Mouse (Mus musculus) adrenal gland (tissue): ENCODE results near the gene AI413582.

Experiments
- intact Hi-C: fragments of 180-260 bp; cut with DNase I; formaldehyde crosslinking; loops from one replicate; pipeline ENCODE4 v1.15.1; 2025

The AI413582 gene

DNA sequence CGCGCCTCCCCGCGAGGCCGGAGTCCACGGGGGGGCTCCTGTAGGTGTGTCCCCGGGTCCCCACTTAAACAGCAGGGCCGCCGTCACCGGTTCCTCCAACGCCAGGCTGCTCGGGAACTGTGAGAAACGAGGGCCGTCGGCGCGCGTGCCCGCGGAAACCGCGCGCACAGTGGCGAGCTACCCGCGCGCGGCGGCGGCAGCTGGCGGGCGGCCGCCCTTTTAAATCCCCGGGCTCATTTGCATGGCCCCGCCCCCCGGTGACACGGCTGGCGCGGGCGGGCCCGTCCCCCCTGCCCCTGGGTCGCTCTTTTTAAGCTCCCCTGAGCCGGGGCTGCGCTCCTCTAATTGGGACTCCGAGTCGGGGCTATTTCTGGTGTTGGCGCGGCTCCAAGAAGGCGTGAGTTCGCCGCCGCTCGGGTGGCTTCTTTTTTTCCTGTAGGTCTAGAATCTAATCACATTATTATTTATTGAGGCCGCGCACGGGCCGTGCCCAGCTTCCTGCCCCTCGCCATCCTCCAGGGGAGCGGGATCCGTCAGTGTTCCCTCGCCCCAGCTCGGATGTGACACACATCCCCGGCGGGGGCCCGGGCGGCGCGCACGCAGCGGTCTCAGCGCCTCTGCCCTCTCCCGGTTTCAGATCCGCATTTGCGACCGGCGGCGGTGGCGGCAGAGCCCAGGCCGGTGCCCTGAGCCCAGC lies 9.1 kb downstream of the AI413582 start, which contains the start of gene Hmga1:
Gene Hmga1 (plus strand): TSS at position 183 of the 697 bp plus-strand sequence.
- intact Hi-C loops = no loop called here

DNA sequence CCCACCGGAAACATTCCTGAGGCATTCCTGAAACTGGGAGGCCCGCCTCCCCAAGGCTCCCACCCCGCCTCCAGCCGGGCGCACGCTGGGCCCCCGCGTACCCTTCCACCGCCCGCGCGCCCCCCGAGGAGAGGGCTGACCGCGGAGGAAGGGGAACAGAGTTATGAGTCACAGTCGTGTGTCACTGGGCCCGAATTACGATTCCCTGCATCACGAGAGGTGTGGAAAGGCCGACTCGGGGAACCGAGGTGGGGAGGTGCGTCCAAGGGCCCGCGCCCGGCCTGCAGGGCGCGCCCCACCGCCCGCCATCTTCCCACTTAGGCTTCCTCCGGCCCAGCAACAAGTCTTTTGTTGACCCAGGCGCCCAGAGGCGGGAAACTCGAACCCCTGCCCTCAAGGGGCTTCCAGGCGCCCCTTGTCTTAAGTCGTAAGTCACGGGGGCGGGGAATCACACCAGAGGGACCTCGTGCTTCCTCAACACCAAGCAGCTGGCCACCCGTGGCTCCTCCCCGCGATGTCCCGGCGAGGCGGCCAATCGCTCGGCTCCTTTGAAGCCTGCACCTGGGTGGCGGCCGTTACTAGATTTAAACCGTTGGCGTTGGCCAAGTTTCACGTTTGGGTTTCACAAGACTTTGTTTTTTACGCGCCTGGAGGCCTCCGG lies 9.9 kb downstream of the AI413582 start:
- intact Hi-C loops = no loop called here

DNA sequence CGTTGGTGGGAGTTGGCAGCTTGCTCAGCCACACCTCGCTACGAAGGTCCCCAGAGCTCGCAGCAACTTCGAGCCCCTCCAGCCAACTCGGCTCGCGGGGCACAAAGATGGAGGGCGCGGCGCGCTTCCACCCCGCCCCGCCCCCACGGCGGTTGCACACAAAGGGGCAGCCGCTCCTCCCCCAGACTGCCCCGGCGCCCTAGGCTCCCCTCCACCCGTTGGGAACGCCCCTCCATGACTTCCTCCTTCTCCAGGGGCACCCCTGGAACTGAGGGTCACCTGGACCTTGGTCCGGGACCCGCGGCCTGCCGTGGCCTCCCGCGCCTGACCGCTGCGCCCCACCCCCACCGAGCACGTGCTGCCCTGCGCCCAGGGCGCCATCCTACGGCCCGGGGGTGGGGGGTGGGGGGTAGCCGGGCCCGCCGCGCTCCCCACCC lies 10.5 kb downstream of the AI413582 start:
- intact Hi-C loops = no loop called here

DNA sequence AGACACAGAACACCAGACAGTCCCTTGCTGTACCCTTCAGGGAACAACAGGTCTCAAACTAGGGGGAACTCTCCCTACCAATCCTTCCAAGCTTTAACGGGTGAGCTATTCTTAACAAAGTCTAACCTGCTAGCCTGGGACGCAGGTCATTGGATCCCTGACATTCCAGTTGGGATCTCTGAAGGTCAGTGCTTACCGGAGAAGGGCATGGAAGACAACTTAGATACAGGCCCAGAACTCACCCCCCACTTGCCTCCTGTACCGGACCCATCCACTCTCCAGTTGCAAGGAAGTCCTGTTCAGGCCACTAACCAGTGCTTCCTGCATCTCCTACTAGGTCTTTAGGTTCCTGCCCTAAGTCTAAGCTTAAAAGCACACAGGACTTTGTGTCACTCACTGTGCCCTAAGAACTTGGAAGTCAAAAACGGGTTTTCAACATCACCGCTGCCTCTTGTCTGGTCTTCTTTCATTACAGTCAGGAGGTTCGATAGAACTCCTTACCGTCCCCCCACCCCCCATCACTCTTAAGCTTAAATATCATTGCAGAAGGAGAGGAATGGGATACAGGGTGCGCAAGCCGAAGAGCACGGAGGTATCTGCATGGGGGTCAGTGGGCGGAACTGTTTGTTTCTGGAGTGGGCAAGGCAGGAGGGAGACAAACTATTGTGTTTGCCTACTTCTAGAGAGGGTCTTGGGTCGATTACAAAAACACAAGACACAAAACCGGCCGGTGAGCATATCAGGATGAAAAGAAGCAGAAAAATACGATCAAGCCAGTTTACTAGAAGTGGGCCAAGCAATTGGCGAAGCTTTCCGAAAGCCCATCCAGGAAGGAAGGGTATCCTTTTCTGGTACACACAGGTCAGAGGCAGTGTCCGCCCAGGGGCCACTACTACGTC lies 11.2 kb downstream of the AI413582 start:
- intact Hi-C loops = loop anchor here (5.0 kb wide), 1 partner anchor 78 kb away; no protein-coding TSS in a partner anchor

DNA sequence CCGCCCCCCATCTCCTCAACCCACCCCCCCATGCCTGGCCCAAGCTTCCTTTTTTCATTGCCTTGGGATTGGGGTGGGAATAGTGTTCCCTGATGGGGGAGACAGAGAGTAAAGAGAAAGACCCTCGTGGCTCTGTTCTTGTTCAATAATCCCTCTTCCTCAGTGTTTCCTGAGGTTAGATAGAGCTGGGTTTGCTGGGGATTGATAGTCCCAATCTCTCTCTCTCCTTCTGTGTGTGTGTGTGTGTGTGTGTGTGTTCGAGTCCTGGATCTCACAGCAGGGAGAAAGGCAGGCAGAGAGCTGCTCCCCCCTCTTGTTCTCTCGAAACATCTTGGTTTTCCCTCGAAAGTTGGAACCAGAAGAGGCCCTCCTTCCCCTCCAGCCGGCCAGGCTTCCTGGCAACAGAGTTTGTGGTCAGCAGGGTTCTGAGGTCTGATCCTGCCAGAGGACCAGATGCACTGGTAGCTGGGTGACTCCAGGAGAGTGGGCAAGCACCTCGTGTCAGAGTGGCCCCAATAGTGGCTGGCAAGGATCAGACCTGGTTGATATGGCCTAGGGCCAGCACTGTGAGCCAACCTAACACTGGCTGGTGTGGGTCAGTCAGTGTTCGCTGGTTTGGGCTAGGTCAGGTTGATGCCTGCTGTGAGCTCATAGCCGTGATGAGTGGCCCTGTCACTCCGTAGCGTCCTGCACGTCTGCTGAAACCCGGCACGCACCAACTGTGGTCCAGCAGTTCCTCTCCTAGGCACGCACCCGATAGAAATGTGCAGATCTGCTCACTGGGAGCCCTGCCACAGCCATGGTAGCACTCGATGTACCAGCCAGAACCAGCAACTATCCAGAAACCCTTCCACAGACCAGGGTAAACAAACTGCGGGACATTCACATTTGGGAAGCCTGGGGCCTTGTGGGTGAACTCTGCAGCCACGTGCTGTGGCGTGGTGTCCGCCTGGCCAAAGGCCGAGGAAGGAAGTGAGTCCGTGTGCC lies 13.0 kb downstream of the AI413582 start:
- intact Hi-C loops = loop anchor here (5.0 kb wide), 1 partner anchor 80 kb away; no protein-coding TSS in a partner anchor

DNA sequence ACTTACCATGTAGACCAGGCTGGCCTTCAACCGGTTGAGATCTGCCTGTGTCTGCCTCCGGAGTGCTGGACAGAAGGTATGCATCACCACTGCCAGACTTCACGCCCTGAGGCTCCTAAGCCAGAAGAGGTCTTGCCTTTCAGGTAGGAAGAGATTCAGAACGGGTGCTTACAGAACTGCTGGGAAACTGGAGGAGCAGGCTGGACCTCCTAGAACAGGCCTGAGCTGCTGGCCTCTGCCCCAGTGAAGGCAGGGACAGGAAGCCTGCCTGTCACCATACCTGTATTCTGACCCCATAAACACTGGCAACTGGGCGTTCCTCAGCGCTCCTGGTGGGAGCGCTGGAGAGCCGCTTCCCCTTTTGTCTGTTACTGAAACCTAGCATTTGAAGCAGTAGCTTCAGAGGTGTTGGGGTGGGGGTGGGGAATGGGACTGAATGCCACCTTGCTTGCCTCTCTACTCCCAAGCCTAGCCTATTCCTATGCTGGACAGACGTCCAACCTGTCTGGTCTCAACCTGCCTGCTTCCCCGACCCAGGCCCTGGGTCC lies 14.1 kb downstream of the AI413582 start:
- intact Hi-C loops = loop anchor here (5.0 kb wide), 1 partner anchor 81 kb away; no protein-coding TSS in a partner anchor

DNA sequence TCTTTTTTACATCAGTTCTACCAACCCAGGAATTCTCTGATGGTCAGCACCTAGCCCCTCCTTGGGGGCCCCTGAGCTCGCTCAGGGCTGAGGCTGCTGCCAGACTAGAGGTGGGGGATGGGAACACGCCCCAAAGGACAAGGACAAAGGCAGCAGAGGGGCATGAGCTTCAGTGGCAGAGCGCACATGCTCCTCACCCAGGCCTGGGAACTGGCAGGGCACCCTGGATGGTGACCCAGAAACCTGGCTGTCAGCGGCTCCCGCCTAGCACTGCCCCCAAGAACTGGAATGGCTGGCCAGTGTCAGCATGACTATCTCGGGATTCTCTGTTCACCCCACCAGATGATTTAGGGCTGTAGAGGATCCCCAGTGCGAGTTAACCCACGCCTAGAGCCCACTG lies 16.3 kb downstream of the AI413582 start:
- intact Hi-C loops = no loop called here

DNA sequence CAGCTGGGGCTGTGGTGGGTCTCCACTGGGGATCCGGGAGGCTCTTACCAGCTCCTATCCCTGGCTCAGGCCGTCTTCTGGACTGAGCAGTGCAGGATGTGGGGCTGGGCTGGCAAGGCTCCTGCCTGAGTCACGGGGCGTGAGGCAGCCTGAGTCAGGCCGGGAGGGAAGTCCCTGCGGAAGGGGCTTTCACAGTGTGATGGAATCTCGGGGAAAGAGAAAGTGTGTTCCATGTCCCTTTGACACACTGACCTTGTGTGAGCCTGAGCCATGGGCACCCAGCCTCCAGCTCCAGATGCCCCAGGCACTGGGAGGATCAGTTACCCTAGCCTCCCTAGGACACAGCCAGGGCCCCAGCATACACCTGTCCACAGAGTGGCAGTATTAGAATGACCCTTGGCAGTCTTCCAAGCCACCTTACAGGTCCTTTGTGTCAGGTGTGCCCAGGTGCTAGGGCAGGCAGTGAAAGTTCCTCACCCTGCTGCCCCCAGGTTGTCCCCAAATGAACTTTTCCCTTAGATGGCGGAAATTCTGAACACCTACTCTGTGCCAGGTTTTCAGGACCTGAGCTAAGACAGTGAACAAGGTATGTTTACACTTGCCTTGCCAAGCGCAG lies 18.2 kb downstream of the AI413582 start:
- intact Hi-C loops = no loop called here

DNA sequence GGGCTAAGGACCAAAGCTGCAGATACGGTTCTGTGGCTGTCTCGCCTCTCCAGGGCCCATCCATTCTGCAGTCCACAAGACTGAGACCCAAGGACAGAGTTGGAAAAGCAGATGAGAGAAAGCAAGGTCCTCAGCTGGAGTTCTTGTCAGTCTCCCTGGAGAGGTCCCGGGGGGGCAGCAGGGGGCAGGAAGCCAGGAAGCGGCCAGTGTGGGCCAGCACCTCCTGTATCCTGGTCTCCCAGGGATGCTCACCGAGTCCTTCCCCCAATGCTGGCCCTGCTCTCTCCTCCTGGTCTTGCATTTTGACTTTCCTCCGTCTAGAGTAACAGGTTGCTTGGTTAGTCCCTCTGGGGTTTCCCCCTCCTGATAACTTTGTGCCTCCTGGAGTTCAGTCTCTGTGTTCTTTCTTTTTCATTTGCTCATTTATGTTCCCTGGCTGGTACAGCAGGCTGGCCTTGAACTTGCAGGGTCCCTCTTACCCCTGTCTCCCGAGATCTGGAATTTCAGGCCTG lies 18.9 kb downstream of the AI413582 start:
- intact Hi-C loops = no loop called here

DNA sequence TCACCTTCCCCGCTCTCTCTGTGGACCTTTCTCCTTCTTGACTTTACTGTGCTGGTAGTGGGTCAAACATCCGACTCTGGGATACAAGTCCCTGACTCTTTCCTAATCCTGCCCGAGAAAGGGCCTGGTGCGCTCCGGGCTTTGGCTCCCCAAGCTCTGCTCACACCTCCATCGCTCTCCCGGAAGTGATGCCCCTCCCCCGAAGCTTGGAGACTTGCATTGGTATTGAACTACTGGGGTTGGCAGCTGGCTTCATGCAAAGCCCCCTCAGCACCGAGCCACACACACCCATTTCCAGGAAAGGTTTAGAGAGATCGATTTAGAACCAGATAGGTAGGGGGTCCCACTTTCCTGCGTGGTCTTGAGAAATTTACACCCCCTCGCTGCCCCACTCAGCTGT lies 19.6 kb downstream of the AI413582 start:
- intact Hi-C loops = no loop called here

DNA sequence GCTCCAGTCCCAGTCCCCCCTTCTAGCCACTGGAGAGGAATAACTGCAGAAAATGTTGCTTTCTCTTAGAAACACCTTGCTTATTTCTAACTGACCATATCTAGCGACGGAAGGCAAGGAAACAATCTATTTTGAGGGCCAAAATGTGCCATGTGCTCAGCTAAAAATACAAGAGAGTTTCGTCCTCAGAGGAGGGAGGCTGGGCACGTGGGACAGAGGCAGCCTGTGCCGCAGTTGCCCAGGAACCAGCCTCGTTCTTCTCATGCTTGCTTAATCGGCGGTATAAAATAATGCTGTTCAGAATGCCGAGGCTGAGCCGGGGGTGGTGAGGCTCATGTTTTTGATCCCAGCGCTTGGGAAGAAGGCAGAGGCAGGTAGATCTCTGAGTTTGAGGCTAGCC lies 21.0 kb downstream of the AI413582 start:
- intact Hi-C loops = no loop called here

DNA sequence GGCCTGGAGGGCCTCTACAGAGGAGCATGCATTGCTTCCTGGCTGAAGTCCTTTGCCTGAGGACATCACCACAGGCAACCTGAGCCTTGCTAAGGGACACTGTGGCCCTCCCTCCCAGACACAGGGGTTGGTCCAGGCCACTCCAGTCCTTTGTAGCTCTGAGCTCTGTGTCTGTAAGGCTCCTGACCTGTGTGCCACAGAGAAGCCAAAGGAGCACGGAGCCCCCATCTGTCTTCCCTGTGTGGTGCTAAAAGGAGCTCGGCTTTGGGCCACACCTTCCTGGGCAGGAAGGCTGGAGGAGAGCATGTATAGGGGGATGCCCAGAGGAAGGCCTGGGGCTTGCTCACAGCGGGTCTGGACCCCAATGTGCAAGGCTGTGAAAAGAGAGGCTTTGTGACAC lies 23.6 kb downstream of the AI413582 start:
- intact Hi-C loops = no loop called here

DNA sequence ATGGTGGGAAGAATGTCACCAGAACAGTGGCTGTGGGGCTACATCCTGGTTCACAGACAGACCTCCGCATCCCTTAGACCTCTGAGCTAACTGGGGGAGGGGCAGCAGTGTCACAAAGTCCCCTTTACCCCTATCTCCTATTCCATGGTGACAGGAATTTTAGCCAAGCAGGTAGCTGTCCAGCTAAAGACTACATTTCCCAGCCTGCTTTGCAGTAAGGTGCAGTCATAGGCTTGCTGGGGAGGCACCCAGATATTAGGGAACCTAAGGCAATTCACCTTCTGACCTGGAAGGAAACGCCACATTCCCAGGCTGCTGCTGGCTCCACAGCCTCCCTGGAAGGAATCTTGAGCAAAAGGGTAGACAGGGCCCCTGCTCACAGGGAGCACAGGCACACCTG lies 24.3 kb downstream of the AI413582 start:
- intact Hi-C loops = no loop called here

DNA sequence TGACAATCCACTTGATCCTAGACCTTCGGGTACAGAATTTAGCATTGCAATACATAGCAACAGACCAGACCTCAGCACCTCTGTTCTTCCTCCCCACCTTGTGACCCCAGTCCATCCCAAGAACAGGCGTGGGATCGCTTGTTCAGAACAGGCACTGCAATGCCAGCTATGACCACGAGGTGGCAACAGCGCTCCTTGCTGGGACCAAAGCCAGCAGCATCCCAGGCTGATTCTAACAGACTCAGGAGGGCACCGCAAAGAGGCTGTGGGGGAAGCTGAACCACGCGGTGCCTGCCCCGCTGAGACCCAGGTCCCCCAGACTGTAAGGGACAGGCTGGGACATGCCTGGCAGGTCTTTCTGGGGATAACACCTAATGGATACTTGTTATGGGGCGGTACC lies 30.8 kb downstream of the AI413582 start:
- intact Hi-C loops = no loop called here

DNA sequence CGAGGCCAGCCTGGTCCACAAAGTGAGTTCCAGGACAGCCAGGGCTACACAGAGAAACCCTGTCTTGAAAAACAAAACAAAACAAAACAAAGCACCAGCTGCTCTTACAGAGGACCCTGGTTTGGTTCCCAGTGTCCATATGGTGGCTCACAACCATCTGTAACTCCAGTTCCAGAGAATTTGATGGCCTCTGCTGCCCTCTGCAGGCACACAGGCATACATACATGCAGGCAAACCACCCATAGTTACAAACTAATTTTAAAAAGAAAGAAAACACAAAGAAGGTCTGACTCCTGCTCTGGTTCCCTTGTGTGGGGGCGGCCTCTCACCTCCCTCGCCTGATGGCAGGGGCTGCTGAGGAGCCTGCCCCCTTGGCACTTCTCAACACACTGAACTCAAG lies 32.2 kb downstream of the AI413582 start:
- intact Hi-C loops = no loop called here

DNA sequence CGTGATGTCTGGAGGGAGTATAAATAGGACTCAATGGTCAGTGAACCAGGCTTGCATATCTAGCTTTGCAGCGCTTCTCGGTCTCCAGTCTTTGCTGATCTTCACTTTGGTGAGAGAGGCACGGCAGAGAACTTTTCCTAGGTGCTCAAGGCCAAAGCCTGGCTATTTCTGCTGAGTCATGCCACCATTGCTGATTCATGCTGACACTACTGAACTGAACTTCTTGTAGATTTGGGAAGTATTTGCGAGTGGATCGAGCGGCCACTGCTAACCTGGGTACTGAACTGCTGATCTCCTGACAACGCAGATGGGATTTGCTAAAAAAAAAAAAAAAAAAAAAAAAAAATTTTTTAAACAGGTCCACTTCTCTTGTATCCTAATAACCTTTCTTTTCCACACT lies 33.5 kb downstream of the AI413582 start:
- intact Hi-C loops = no loop called here

DNA sequence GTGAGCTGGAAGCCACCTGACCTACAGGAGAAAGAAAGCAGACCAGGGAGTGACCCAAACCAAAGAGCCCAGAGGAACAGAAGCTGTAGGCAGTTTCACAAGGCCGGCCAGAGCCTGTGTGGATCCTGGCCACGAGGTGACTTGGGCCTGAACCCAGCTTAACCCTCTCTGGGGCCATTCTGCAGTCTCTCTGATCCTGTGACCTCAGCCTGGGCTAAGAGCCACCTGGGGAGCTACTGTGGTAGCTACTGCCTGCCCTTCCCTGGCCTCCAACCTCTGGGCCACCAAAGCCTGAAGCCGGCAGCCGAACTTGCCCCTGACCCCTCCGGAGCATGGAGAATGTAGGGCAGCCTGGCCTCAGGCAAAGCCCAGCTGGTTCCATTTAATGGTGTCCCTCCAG lies 36.8 kb downstream of the AI413582 start:
- intact Hi-C loops = loop anchor here (10.0 kb wide), 1 partner anchor 494 kb away; no protein-coding TSS in a partner anchor

DNA sequence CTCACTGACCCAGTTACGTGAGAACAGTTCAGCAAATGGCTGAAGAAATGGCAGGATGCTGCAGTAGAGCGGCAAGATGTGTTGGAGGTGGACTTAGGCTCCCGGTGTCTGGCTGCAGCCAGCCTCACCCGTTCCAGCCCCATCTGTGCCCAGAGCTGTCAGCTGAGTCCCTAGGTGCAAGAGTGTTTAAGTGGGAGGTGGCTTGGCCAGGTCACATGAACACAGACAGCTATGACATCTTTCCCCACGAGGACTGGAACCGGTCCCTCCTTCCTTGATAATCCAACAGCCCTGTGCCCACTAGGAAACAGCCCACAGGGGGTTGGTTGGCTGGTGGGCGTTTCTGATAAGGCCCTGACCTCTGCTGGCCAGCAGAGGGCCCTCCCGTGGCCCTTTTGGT lies 37.5 kb downstream of the AI413582 start:
- intact Hi-C loops = loop anchor here (10.0 kb wide), 1 partner anchor 493 kb away; no protein-coding TSS in a partner anchor

DNA sequence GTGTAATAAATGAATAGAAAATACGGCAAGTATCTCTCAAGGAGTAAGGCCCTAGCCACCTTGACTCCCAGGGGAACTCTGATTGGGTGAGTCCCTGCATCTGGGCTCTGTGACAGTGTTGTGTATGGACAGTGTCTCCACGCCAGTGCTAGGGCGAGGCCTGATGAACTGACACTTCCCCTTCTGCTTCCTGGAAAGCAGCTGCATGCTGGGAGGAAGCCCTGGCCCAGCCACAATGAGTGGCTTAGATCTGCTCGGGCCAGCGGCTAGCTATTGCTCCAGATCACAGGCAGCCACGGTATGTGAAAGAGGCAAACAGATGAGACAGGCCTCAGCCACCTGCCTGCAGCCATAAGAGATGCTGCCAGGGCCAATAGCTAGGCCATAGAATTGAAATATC lies 38.4 kb downstream of the AI413582 start:
- intact Hi-C loops = loop anchor here (10.0 kb wide), 1 partner anchor 492 kb away; no protein-coding TSS in a partner anchor
